Mouse (Mus musculus) olfactory bulb, adult 2 months (tissue): ENCODE data around the gene Acer1.

Source experiments
- CTCF ChIP-seq: fragments of 200-500 bp; IDR thresholded peaks from 2 replicates; pipeline ENCODE4 v1.5.1; 2012; ENCODE audit warnings: low read depth, mild to moderate bottlenecking, low read length, moderate library complexity; ENCODE audit not compliant: insufficient read depth
- POLR2A ChIP-seq: fragments of 200-500 bp; IDR thresholded peaks from 2 replicates; pipeline ENCODE4 v1.6.1; 2012; ENCODE audit warnings: mild to moderate bottlenecking, low read depth, low read length, moderate library complexity; ENCODE audit not compliant: insufficient read depth

GRCm38 (mm10) chr17:56934545-56935330, 47.2 kb downstream of the Acer1 start:
- TF ChIP-seq CTCF (no peak), POLR2A (no peak)
